Mouse (Mus musculus): ENCODE measurements around the gene Efcab12.

DNA sequence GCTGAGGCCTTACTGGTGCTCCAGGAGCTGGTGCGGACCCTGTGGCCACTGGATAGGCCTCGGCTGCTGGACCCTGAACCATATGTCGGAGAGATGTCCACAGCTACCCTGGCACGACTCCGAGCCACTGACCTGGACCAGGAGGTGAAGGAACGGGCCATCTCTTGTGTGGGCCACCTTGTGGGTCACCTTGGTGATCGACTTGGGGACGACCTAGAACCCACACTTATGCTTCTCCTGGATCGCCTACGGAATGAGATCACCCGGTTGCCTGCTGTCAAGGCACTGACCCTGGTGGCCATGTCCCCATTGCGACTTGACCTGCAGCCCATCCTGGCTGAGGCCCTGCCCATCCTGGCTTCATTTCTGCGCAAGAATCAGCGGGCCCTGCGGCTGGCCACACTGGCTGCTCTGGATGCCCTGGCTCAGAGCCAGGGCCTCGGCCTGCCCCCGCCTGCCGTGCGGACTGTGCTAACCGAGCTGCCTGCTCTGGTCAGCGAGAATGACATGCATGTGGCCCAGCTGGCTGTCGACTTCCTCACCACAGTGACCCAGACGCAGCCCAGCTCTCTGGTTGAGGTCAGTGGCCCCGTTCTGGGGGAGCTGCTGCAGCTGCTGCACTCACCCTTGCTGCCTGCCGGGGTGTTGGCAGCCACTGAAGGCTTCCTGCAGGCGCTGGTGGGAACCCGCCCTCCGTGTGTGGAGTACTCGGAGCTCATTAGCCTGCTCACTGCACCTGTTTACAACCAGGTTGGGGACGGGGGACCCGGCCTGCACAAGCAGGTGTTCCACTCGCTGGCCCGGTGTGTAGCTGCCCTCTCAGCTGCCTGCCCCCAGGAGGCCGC, 46.1 kb downstream of the Efcab12 start:
- TF ChIP-seq KAT2A (IDR thresholded peaks at IDR 0.05; ENCODE audit: insufficient replicate concordance, low read length) (no peak), UBTF (IDR thresholded peaks at IDR 0.05; ENCODE audit: low read depth, low read length) (no peak), POLR2A (IDR thresholded peaks at IDR 0.05; ENCODE audit: low read depth, low read length) (no peak), E2F4 (IDR thresholded peaks at IDR 0.05; ENCODE audit: insufficient replicate concordance, low read depth, low read length) (no peak), MYC (IDR thresholded peaks at IDR 0.05; ENCODE audit: low read depth, low read length) (no peak), MAZ (IDR thresholded peaks at IDR 0.05; ENCODE audit: low read depth, low read length) (no peak), CTCF (conservative IDR thresholded peaks at IDR 0.05 in 1 of 2, IDR thresholded peaks at IDR 0.05 in 1 of 2; ENCODE audit: low read depth in 2 of 2, low read length in 2 of 2) (no peak), MEF2A (IDR thresholded peaks at IDR 0.05; ENCODE audit: borderline replicate concordance, low read depth, low read length) (no peak), EP300 (IDR thresholded peaks at IDR 0.05; ENCODE audit: low read length) (no peak), MAFK (IDR thresholded peaks at IDR 0.05; ENCODE audit: insufficient replicate concordance, low read length) (no peak), CHD2 (IDR thresholded peaks at IDR 0.05; ENCODE audit: low read length) (no peak), GABPA (IDR thresholded peaks at IDR 0.05; ENCODE audit: insufficient replicate concordance, low read depth, low read length) (no peak), POLR2AphosphoS2 (IDR thresholded peaks at IDR 0.05; ENCODE audit: low read depth, low read length) (no peak)

All from CH12.LX (cell line).